Mouse (Mus musculus) ES-Bruce4 (cell line): ENCODE data around the gene Msl1.

Experiments
- CTCF ChIP-seq: IDR thresholded peaks from one replicate; pipeline ENCODE4 v1.8.1; 2011; ENCODE audit warnings: low read depth, low read length
- EP300 ChIP-seq: IDR thresholded peaks from 2 replicates; pipeline ENCODE4 v1.6.1; 2011; ENCODE audit warnings: low read depth, low read length; ENCODE audit not compliant: insufficient read depth
- POLR2A ChIP-seq: IDR thresholded peaks from one replicate; pipeline ENCODE4 v1.8.1; 2011; ENCODE audit warnings: low read length; ENCODE audit not compliant: insufficient read depth

GRCm38 (mm10) chr11:98796515-98797216 lies 1.4 kb downstream of the Msl1 start:
- no peak for TF ChIP-seq CTCF
- no peak for TF ChIP-seq POLR2A
- no peak for TF ChIP-seq EP300
